Mouse (Mus musculus) cerebellum, adult 9-10 months (tissue): ENCODE measurements around the gene Zfp28.

Experiments
- DNase-seq: peaks from one replicate; pipeline ENCODE4 v3.0.0; 2022

The Zfp28 gene

DNA sequence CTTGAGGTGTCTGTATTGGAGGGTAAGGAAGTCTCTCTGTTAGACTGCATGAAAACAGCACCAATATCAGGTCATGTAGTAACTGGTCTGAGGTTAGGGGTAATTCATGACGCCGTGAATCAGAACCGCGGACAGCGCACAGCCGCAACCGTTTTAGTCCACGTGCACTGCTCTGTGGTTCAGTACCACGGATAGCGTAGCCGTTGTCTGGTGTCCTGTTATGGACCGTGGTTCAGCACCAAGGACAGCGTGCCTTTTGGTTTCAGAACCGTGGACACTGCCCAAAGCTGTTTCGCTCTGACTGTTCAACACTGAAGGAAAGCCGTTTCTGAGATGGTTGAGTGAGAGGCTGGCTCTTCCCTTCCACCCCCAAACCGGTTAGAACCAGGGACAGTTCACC is 26.9 kb downstream of the Zfp28 start, which contains the start of gene Gm20715:
Gm20715 (plus strand) TSS at position 235 of the 400 bp plus-strand sequence.
- no peak for DNase-seq

DNA sequence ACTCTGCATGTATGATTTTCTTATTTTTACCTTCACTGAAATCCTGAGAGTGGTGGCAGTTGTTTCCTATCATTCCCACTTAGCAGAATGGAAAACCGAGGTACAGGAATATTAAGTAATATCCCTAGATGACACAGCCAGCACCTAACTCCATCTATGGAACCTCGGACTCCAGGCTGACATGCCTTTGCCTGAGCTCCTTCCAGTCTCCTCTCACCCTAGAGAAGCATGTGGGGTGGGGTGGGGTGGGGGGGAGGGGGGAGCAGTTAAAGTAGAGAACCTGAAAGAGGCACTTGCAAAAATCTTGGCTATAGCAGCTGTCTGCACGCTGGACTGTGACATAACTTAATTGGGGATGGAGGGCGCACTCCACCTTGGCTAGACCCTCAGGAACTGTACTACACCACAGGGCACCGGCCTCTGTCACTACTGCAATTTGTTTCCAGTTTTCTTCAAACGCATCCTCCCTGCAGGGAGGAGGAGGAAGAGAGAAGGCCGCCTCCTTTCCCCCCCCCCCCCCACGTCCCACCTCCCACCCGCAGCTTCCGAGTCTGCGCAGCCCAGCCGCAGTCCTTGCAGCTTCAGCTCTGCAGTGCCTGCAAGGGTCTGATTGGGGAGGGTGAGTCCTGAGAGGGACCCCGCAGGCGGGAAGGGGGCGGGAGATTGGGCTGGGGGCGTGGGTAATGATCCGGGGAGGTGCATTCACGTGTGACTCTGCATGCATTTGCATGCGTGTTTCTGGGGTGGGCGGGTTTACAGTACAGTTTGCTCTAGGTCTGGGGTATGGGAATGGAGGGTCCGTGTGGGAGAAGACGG is 31.7 kb downstream of the Zfp28 start:
- no peak for DNase-seq

GRCm38 (mm10) chr7:6415442-6415787 is 32.3 kb downstream of the Zfp28 start:
- DNase-seq: no peak

DNA sequence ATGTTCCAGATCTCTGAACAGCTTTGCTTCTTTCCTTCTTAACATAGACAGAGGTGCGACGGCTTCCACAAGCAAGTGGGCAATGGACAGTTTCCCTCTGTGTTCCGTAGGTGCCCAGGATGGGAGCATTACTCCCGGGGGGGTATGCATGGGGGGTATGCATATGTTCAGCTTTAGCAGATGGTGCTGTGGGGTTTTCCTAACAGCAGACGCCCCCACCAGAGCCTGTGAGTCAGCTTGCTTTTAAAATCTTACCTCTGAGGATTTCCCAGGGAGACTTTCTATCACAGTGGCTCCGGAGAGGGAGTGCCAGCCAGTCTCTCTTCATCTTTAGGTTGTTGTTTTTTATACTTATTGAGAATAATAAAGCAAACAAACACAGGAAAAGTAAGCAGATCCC is 36.8 kb downstream of the Zfp28 start:
- no peak for DNase-seq

DNA sequence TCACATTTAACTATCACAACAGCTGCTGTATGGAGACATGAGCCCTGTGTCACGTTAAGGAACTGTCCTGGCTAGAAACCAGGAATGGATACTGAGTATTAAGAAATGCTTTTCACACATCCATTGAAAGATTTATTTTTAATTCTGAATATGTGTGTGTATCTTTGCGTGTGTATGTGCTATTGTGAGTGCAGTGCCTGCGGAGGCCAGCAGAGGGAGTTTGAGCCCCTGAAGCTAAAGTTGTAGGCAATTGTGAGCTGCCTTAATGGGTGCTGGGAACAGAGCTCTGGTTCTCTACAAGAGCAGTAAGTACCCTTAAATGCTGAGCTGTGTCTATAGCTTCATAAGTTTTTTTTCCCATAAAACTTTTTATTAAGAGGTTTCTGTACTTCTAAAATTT is 46.3 kb downstream of the Zfp28 start:
- DNase-seq: no peak

DNA sequence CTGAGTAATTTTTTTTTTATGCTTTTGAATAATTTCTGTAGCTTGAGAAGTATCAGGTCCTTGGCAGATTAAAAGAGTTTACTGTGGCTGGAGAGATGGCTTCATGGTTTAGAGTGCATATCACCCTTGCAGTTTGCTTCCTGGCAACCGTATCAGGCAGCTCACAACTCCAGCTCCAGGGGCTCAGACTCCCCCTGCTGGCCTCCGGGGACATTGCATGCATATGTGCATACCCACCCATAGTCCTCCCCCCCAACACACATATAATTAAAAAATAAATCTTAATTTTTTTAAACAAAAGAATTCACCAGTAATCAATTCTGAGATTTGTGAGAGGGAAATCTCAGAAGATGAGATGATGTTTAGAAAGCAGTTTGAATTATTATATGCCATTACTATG is 47.2 kb downstream of the Zfp28 start:
- no peak for DNase-seq

DNA sequence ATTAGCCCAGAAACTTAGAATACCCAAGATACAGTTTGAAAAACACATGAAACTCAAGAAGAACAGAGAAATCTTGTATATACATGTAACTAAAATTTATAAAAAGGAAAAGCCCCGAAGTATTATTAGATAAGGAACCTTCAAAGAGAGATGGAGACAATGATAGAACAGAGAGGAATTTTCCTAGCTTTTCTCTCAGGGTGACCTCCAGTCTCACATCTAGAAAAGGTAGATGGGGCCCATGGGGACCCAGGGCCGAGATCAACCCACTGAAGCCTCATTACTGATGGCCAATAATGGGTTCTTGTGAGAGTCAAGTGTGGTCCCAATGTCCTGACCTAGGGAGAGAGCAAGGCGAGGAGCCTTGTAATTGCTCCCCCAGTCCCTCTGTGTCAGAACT is 55.3 kb downstream of the Zfp28 start, which contains the start of gene Olfr1344:
Olfr1344 (plus strand) TSS at position 301 of the 400 bp plus-strand sequence.
- DNase-seq: no peak

DNA sequence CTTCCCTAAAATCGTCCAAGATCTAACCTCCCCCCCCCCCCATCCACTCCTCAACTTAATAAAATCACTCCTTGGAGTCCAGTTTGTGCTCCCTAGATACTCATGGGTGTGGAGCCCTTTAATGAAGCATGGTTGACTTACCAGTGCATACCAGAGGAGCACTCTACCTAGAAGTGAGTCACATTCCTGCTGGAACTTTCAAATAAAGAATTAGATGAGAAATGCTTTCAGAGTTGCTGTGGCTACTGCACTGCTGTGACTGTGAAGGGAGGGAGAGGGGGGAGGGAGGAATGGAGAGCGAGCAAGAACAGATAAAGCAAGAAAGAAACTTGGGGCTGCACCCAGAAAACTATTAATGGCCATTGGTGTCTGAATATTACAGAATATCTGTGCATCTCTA is 58.1 kb downstream of the Zfp28 start:
- no peak for DNase-seq
